ENCODE assay signal across 8 mouse cellular contexts in genomic region chr11:69982225-69982624, GRCm38 (mm10). TPM values are rescaled to one million over a fixed set of nuclear protein-coding genes. Genes with fewer than 3 reads are reported as not detected.
DNase-seq lines count a peak whose midpoint lies in the region; ATAC-seq lines count a peak whose summit lies in the region.

Gene Elp5, minus strand, starts transcription at chr11:69982517.

- 47% methylated on average over 8 of the region's 8 CpGs for WGBS in intestine, embryonic 15.5 days

- peak within 1 kb of the TSS; percentile 99 for H3K4me3 ChIP-seq in intestine, embryonic 15.5 days (replicated peaks)

- peak within 1 kb of the TSS; percentile 69 for H3K4me2 ChIP-seq in intestine, embryonic 15.5 days (replicated peaks)

- H3K27ac ChIP-seq in intestine, embryonic 15.5 days: peak within 1 kb of the TSS; percentile 100

- no peaks in the 10 kb centered on the region for H3K9me3 ChIP-seq in intestine, embryonic 15.5 days

- DNase-seq in layer of hippocampus, adult 8-10 months (ENCODE audit: low spot score in 2 of 2): no peak
- no peak for DNase-seq in layer of hippocampus, adult 9-11 months
- DNase-seq in adrenal gland, postnatal 4 days (ENCODE audit: low spot score in 2 of 2): no peak
- DNase-seq in gastrocnemius, postnatal 36 days: no peak
- no peak for DNase-seq in frontal cortex, postnatal 10 days (ENCODE audit: low spot score in 2 of 2)
- DNase-seq in kidney, adult 18-20 months: no peak

- H3K36me3 ChIP-seq in intestine, embryonic 15.5 days: peaks cover 26% of the 10 kb centered on the region

- peak within 1 kb of the TSS; percentile 99 for H3K9ac ChIP-seq in intestine, embryonic 15.5 days

- peaks cover 16% of the 10 kb centered on the region for H3K4me1 ChIP-seq in intestine, embryonic 15.5 days (replicated peaks)

- no peaks in the 10 kb centered on the region for H3K27me3 ChIP-seq in intestine, embryonic 15.5 days (replicated peaks)

- ATAC-seq in intestine, embryonic 15.5 days: no peak
- ATAC-seq in megakaryocyte-erythroid progenitor cell, adult 5-6 weeks (replicated peaks; ENCODE audit: low FRiP score, low TSS enrichment, poor library complexity, severe bottlenecking): no peak

- intact Hi-C loops in gastrocnemius, postnatal 36 days (cut with DNase I): loop anchor here (10.0 kb wide), 1 partner anchor 887 kb away; the partner anchor contains the start of gene Per1

RNA-seq across cellular contexts. Expression of gene Elp5, which starts in this region (rescaled TPM):
- total RNA-seq in layer of hippocampus, adult 8-10 months (2022): 10 to 100 TPM; 69.7 to 96.0 (median 77.7) TPM
- 10 to 100 TPM; 65.5 to 70.9 TPM for total RNA-seq in adrenal gland, postnatal 4 days (2021)
- total RNA-seq in gastrocnemius, postnatal 36 days (2021): 10 to 100 TPM; 29.0 to 34.6 TPM
- 102 and 105 TPM in 2 replicates for polyA plus RNA-seq in intestine, embryonic 15.5 days (2015; fragmentation: Nextera tagmentation; extraction: Ambion mirVana)
- 81.7 and 104 TPM in 2 replicates for total RNA-seq in megakaryocyte-erythroid progenitor cell, adult 5-6 weeks (2014; fragmentation: Nextera tagmentation)
- 66.4 and 82.7 TPM in 2 replicates for total RNA-seq in megakaryocyte-erythroid progenitor cell, adult 5-6 weeks (2017)
